Mouse (Mus musculus): ENCODE measurements around the gene Gal3st4.

Gene Gal3st4

GRCm38 (mm10) chr5:138272409-138272923 is at the start of gene Gal3st4:
Gene Gal3st4, minus strand, starts transcription at chr5:138272840.
- TF ChIP-seq GATA4 (IDR thresholded peaks at IDR 0.05; ENCODE audit: insufficient replicate concordance, low read length): no peak

- TF ChIP-seq GATA4 (IDR thresholded peaks at IDR 0.05; ENCODE audit: insufficient replicate concordance, low read length): no peak
These were observed 40.2 kb upstream of the Gal3st4 start for GRCm38 (mm10) chr5:138312795-138313194.

- TF ChIP-seq GATA4 (IDR thresholded peaks at IDR 0.05; ENCODE audit: insufficient replicate concordance, low read length): no peak
These were observed 27.0 kb upstream of the Gal3st4 start for GRCm38 (mm10) chr5:138299613-138300012.

GRCm38 (mm10) chr5:138294158-138294557 is 21.5 kb upstream of the Gal3st4 start:
- TF ChIP-seq GATA4 (IDR thresholded peaks at IDR 0.05; ENCODE audit: insufficient replicate concordance, low read length): no peak

- TF ChIP-seq GATA4 (IDR thresholded peaks at IDR 0.05; ENCODE audit: insufficient replicate concordance, low read length): no peak; the same call in 1 of the 2 replicates
These were observed 19.0 kb upstream of the Gal3st4 start for GRCm38 (mm10) chr5:138291638-138292037.

- no peak for TF ChIP-seq GATA4 (IDR thresholded peaks at IDR 0.05; ENCODE audit: insufficient replicate concordance, low read length)
These were observed 15.2 kb upstream of the Gal3st4 start for GRCm38 (mm10) chr5:138287861-138288260.

GRCm38 (mm10) chr5:138283540-138283939 is 10.9 kb upstream of the Gal3st4 start:
- no peak for TF ChIP-seq GATA4 (IDR thresholded peaks at IDR 0.05; ENCODE audit: insufficient replicate concordance, low read length)

GRCm38 (mm10) chr5:138281798-138282197 is 9.2 kb upstream of the Gal3st4 start:
- TF ChIP-seq GATA4 (IDR thresholded peaks at IDR 0.05; ENCODE audit: insufficient replicate concordance, low read length): no peak

- no peak for TF ChIP-seq GATA4 (IDR thresholded peaks at IDR 0.05; ENCODE audit: insufficient replicate concordance, low read length)
These were observed 8.2 kb upstream of the Gal3st4 start for GRCm38 (mm10) chr5:138280829-138281228.

GRCm38 (mm10) chr5:138280425-138280768 is 7.8 kb upstream of the Gal3st4 start:
- TF ChIP-seq GATA4 (IDR thresholded peaks at IDR 0.05; ENCODE audit: insufficient replicate concordance, low read length): no peak

GRCm38 (mm10) chr5:138279585-138280424 is 7.2 kb upstream of the Gal3st4 start, which contains the start of the genes Gm43720, Gpc2 and Stag3:
Gene Gm43720, minus strand, starts transcription at chr5:138279958.
Gene Gpc2, minus strand, starts transcription at chr5:138280005.
Gene Stag3, plus strand, starts transcription at chr5:138280240.
- TF ChIP-seq GATA4 (IDR thresholded peaks at IDR 0.05; ENCODE audit: insufficient replicate concordance, low read length): no peak; the same call in 1 of the 2 replicates

- TF ChIP-seq GATA4 (IDR thresholded peaks at IDR 0.05; ENCODE audit: insufficient replicate concordance, low read length): no peak
These were observed 5.4 kb upstream of the Gal3st4 start for GRCm38 (mm10) chr5:138277994-138278393.

- TF ChIP-seq GATA4 (IDR thresholded peaks at IDR 0.05; ENCODE audit: insufficient replicate concordance, low read length): no peak
These were observed 2.8 kb upstream of the Gal3st4 start for GRCm38 (mm10) chr5:138275216-138276050.

- no peak for TF ChIP-seq GATA4 (IDR thresholded peaks at IDR 0.05; ENCODE audit: insufficient replicate concordance, low read length)
These were observed 1.5 kb upstream of the Gal3st4 start for GRCm38 (mm10) chr5:138274186-138274585.

- TF ChIP-seq GATA4 (IDR thresholded peaks at IDR 0.05; ENCODE audit: insufficient replicate concordance, low read length): no peak
These were observed 1.4 kb downstream of the Gal3st4 start for GRCm38 (mm10) chr5:138271232-138271631.
